Mouse (Mus musculus): ENCODE measurements around the gene St6galnac3. TPM values are rescaled to one million over a fixed set of nuclear protein-coding genes. Genes with fewer than 3 reads are reported as not detected.

Gene St6galnac3
- polyA plus RNA-seq, 1 experiment from 2014 or later, result 10.2 TPM

- H3K27ac ChIP-seq (replicated peaks), result no peak overlapping the region
- 58% methylated on average over 4 of the region's 4 CpGs for WGBS (ENCODE audit: insufficient replicate concordance)
- H3K4me1 ChIP-seq (replicated peaks), result no peaks in the 10 kb centered on the region
- no peak overlapping the region for H3K9ac ChIP-seq
- ATAC-seq (ENCODE audit: insufficient read depth), result no peak
- no peak overlapping the region for H3K4me3 ChIP-seq (replicated peaks)
- H3K4me2 ChIP-seq, result no peak overlapping the region
- H3K36me3 ChIP-seq (replicated peaks), result no peaks in the 10 kb centered on the region
- H3K9me3 ChIP-seq (replicated peaks), result no peaks in the 10 kb centered on the region
- no peaks in the 10 kb centered on the region for H3K27me3 ChIP-seq
Observed at GRCm38 (mm10) chr3:153176749-153177148, 548.2 kb downstream of the St6galnac3 start.

- Histone ChIP-seq H3K36me3 (replicated peaks) (no peaks in the 10 kb centered on the region), H3K4me3 (replicated peaks) (no peak overlapping the region), H3K4me2 (no peak overlapping the region), H3K9ac (no peak overlapping the region), H3K9me3 (replicated peaks) (no peaks in the 10 kb centered on the region), H3K4me1 (replicated peaks) (no peaks in the 10 kb centered on the region), H3K27me3 (no peaks in the 10 kb centered on the region), H3K27ac (replicated peaks) (no peak overlapping the region)
- 46% methylated on average over 6 of the region's 6 CpGs for WGBS (ENCODE audit: insufficient replicate concordance)
- ATAC-seq (ENCODE audit: insufficient read depth), result no peak
Observed at GRCm38 (mm10) chr3:153176325-153176724, 548.6 kb downstream of the St6galnac3 start.

- no peak overlapping the region for H3K4me3 ChIP-seq (replicated peaks)
- no peaks in the 10 kb centered on the region for H3K4me1 ChIP-seq (replicated peaks)
- H3K9ac ChIP-seq, result no peak overlapping the region
- H3K9me3 ChIP-seq (replicated peaks), result no peaks in the 10 kb centered on the region
- no peaks in the 10 kb centered on the region for H3K36me3 ChIP-seq (replicated peaks)
- ATAC-seq (ENCODE audit: insufficient read depth), result no peak
- no peaks in the 10 kb centered on the region for H3K27me3 ChIP-seq
- H3K4me2 ChIP-seq, result no peak overlapping the region
- 66% methylated on average over 11 of the region's 11 CpGs for WGBS (ENCODE audit: insufficient replicate concordance)
- no peak overlapping the region for H3K27ac ChIP-seq (replicated peaks)
Observed at GRCm38 (mm10) chr3:153174336-153175033, 550.5 kb downstream of the St6galnac3 start.

- no peak for ATAC-seq (ENCODE audit: insufficient read depth)
- H3K36me3 ChIP-seq (replicated peaks), result no peaks in the 10 kb centered on the region
- no peak overlapping the region for H3K4me3 ChIP-seq (replicated peaks)
- 63% methylated on average over 2 of the region's 2 CpGs for WGBS (ENCODE audit: insufficient replicate concordance)
- no peaks in the 10 kb centered on the region for H3K4me1 ChIP-seq (replicated peaks)
- no peak overlapping the region for H3K4me2 ChIP-seq
- H3K27ac ChIP-seq (replicated peaks), result no peak overlapping the region
- H3K9me3 ChIP-seq (replicated peaks), result no peaks in the 10 kb centered on the region
- no peak overlapping the region for H3K9ac ChIP-seq
- H3K27me3 ChIP-seq, result no peaks in the 10 kb centered on the region
Observed at GRCm38 (mm10) chr3:153173567-153173966, 551.4 kb downstream of the St6galnac3 start.

- Histone ChIP-seq H3K27me3 (no peaks in the 10 kb centered on the region), H3K27ac (replicated peaks) (no peak overlapping the region), H3K36me3 (replicated peaks) (no peaks in the 10 kb centered on the region), H3K9ac (no peak overlapping the region), H3K4me1 (replicated peaks) (no peaks in the 10 kb centered on the region), H3K4me3 (replicated peaks) (no peak overlapping the region), H3K9me3 (replicated peaks) (no peaks in the 10 kb centered on the region), H3K4me2 (no peak overlapping the region)
- 66% methylated on average over 4 of the region's 4 CpGs for WGBS (ENCODE audit: insufficient replicate concordance)
- no peak for ATAC-seq (ENCODE audit: insufficient read depth)
Observed at GRCm38 (mm10) chr3:153170146-153170545, 554.8 kb downstream of the St6galnac3 start.

DNA sequence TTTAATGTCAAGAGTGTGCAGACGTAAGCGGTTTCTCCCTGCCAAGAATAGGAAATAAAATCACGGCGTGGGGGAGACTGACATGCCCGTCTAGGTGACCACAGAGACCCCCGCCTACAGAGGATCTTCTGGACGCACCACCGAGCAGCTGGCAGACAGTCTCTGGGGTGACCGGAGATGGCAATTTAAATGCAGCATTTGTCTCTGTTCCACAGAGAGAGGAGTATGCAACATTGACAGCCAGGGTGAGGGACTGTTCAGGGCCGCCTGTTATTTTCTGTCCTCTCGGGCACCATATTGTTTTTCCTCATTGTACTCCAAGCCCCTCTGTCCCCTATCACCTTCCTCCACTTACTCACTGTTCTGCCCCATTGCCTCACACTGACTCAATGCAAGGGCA is 555.2 kb downstream of the St6galnac3 start:
- H3K27me3 ChIP-seq, result no peaks in the 10 kb centered on the region
- H3K9me3 ChIP-seq (replicated peaks), result no peaks in the 10 kb centered on the region
- H3K36me3 ChIP-seq (replicated peaks), result no peaks in the 10 kb centered on the region
- H3K27ac ChIP-seq (replicated peaks), result no peak overlapping the region
- H3K4me2 ChIP-seq, result no peak overlapping the region
- no peaks in the 10 kb centered on the region for H3K4me1 ChIP-seq (replicated peaks)
- no peak overlapping the region for H3K4me3 ChIP-seq (replicated peaks)
- no peak for ATAC-seq (ENCODE audit: insufficient read depth)
- no peak overlapping the region for H3K9ac ChIP-seq
- 75% methylated on average over 11 of the region's 11 CpGs for WGBS (ENCODE audit: insufficient replicate concordance)

- no peak overlapping the region for H3K27ac ChIP-seq (replicated peaks)
- ATAC-seq (ENCODE audit: insufficient read depth), result no peak
- WGBS (ENCODE audit: insufficient replicate concordance), result 48% methylated on average over 9 of the region's 9 CpGs
Observed at GRCm38 (mm10) chr3:153161676-153162075, 563.3 kb downstream of the St6galnac3 start.

DNA sequence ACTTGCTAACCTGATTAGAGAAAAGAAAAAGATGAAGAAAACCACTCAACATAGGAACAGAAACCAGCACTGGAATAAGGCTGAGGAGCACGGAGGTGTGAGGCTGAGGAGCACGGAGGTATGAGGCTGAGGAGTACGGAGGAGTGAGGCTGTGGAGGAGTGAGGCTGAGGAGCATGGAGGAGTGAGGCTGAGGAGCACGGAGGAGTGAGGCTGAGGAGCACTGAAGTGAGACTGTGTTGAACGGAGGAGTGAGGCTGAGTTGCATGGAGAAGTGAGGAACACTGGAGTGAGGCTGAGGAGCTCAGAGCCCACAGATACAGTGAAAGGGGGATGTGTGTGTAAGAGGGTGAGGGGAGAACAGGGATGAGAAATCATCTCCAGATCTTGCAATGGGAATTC is 564.3 kb downstream of the St6galnac3 start:
- Histone ChIP-seq H3K4me1 (replicated peaks) (no peaks in the 10 kb centered on the region), H3K9ac (no peak overlapping the region), H3K4me3 (replicated peaks) (no peak overlapping the region), H3K36me3 (replicated peaks) (no peaks in the 10 kb centered on the region), H3K27ac (replicated peaks) (no peak overlapping the region), H3K9me3 (replicated peaks) (no peaks in the 10 kb centered on the region), H3K4me2 (no peak overlapping the region), H3K27me3 (no peaks in the 10 kb centered on the region)
- ATAC-seq (ENCODE audit: insufficient read depth), result no peak
- WGBS (ENCODE audit: insufficient replicate concordance), result 58% methylated on average over 5 of the region's 5 CpGs

More at GRCm38 (mm10) chr3:153161676-153162075, 563.3 kb downstream of the St6galnac3 start:
- no peaks in the 10 kb centered on the region for H3K4me1 ChIP-seq (replicated peaks)
- H3K36me3 ChIP-seq (replicated peaks), result no peaks in the 10 kb centered on the region
- no peak overlapping the region for H3K9ac ChIP-seq
- H3K4me3 ChIP-seq (replicated peaks), result no peak overlapping the region
- no peaks in the 10 kb centered on the region for H3K9me3 ChIP-seq (replicated peaks)
- H3K4me2 ChIP-seq, result no peak overlapping the region
- no peaks in the 10 kb centered on the region for H3K27me3 ChIP-seq

DNA sequence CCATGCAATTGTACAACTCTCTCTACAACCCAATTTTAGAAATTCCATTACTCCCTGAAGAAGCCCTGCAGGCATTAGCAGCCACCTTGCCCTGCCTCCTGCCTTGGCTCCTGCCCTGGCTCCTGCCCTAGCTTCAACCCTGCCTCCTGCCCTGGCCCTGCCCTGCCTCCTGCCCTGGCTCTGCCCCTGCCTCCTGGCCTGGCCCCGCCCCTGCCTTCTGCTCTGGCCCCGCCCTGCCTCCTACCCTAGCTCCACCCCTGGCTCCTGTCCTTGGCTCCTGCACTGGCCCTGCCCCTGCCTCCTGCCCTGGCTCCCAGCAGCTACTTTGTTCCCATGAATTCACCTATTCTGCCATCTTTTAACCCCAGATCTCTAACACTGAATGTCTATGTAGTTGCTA is 576.1 kb downstream of the St6galnac3 start:
- Histone ChIP-seq H3K4me1 (replicated peaks) (no peaks in the 10 kb centered on the region; the same call in 1 of the 2 replicates), H3K27ac (replicated peaks) (no peak overlapping the region)
- WGBS (ENCODE audit: insufficient replicate concordance), result 4% methylated on average over 2 of the region's 2 CpGs

More for the DNA sequence above, 576.1 kb downstream of the St6galnac3 start:
- Histone ChIP-seq H3K9me3 (replicated peaks) (no peaks in the 10 kb centered on the region), H3K27me3 (no peaks in the 10 kb centered on the region), H3K9ac (no peak overlapping the region), H3K4me2 (no peak overlapping the region), H3K4me3 (replicated peaks) (no peak overlapping the region), H3K36me3 (replicated peaks) (no peaks in the 10 kb centered on the region)
- peak; percentile 83 for ATAC-seq (ENCODE audit: insufficient read depth)

Small RNA genes within 50 kb of the gene (microRNA-seq; reads per million reads assigned to microRNA genes)
- not detected for gene Gm27405

Other genes with a start within 250 kb of the St6galnac3 start
- 2.6 and 3.0 TPM in 2 replicates for gene Asb17, start 119.0 kb upstream of the St6galnac3 start, polyA plus RNA-seq (2015; fragmentation: Nextera tagmentation; extraction: Ambion mirVana)
- 0.03 TPM in 1 of 2 replicates, not detected in the other for gene Msh4, start 181.0 kb upstream of the St6galnac3 start, polyA plus RNA-seq (2015; fragmentation: Nextera tagmentation; extraction: Ambion mirVana)
- gene Rabggtb, start 187.8 kb upstream of the St6galnac3 start, polyA plus RNA-seq (2015; fragmentation: Nextera tagmentation; extraction: Ambion mirVana), result 36.6 and 38.2 TPM in 2 replicates
- gene Acadm, start 219.5 kb upstream of the St6galnac3 start, polyA plus RNA-seq (2015; fragmentation: Nextera tagmentation; extraction: Ambion mirVana), result 82.5 and 101 TPM in 2 replicates
- 0.10 and 0.29 TPM in 2 replicates for gene Slc44a5, start 248.3 kb upstream of the St6galnac3 start, polyA plus RNA-seq (2015; fragmentation: Nextera tagmentation; extraction: Ambion mirVana)

Measured in liver, embryonic 15.5 days (tissue).